Mouse (Mus musculus) lung, postnatal 0 days (tissue): ENCODE data around the gene Shld2. TPM values are rescaled to one million over a fixed set of nuclear protein-coding genes. Genes with fewer than 3 reads are reported as not detected.

Experiments
- ATAC-seq: fragments of 200-750 bp; cut with Nextera tagmentation; 2 replicates; pipeline ENCODE4 v1.8.0; 2017; ENCODE audit warnings: moderate library complexity
- DNase-seq: peaks from one replicate; pipeline ENCODE4 v3.0.0-alpha.2; 2016; ENCODE audit warnings: low spot score
- H3K27ac ChIP-seq: fragments of 300-500 bp; sonication (generic); 2 replicates; pipeline ENCODE4 v1.5.1; 2014; ENCODE audit warnings: antibody characterized with exemption, mild to moderate bottlenecking, low read length, mixed read lengths
- H3K27me3 ChIP-seq: fragments of 300-500 bp; sonication (generic); replicated peaks from 2 replicates; pipeline ENCODE4 v1.6.1; 2014; ENCODE audit warnings: low read length, mixed read lengths; ENCODE audit not compliant: insufficient read depth
- H3K36me3 ChIP-seq: fragments of 300-500 bp; sonication (generic); 2 replicates; pipeline ENCODE4 v1.6.1; 2014; ENCODE audit warnings: low read length, mixed read lengths; ENCODE audit not compliant: insufficient read depth
- H3K4me1 ChIP-seq: fragments of 300-500 bp; sonication (generic); 2 replicates; pipeline ENCODE4 v1.6.1; 2014; ENCODE audit warnings: antibody characterized with exemption, low read depth, low read length, mixed read lengths; ENCODE audit not compliant: insufficient read depth
- H3K4me2 ChIP-seq: fragments of 300-500 bp; sonication (generic); replicated peaks from 2 replicates; pipeline ENCODE4 v1.6.1; 2014; ENCODE audit warnings: low read depth, mild to moderate bottlenecking, low read length, moderate library complexity, mixed read lengths
- H3K4me3 ChIP-seq: fragments of 300-500 bp; sonication (generic); 2 replicates; pipeline ENCODE4 v1.5.1; 2014; ENCODE audit warnings: low read depth, low read length
- H3K9ac ChIP-seq: fragments of 300-500 bp; sonication (generic); replicated peaks from 2 replicates; pipeline ENCODE4 v1.6.1; 2014; ENCODE audit warnings: low read depth, mild to moderate bottlenecking
- H3K9me3 ChIP-seq: fragments of 300-500 bp; sonication (generic); 2 replicates; pipeline ENCODE4 v1.6.1; 2016; ENCODE audit warnings: low read length, mixed read lengths
- CTCF ChIP-seq: IDR thresholded peaks from 2 replicates; pipeline ENCODE4 v1.5.1; 2016; ENCODE audit warnings: antibody characterized with exemption, mild to moderate bottlenecking
- EP300 ChIP-seq: IDR thresholded peaks from 2 replicates; pipeline ENCODE4 v1.6.1; 2016; ENCODE audit warnings: antibody characterized with exemption, mild to moderate bottlenecking, control low read depth
- WGBS: fragments of 180-500 bp; shearing (Covaris S2); extraction: QIAGEN DNeasy Blood & Tissue Kit; methylation state at CpG from one replicate; pipeline ENCODE4 v1.1.7; 2014; 5-methylcytosine and 5-hydroxymethylcytosine counted together
- polyA plus RNA-seq: library from polyadenylated mRNA; unstranded; fragments of >200 nt; fragmentation: Nextera tagmentation; extraction: Ambion mirVana; gene quantifications from 2 replicates; pipeline ENCODE4 v1.2.1, GENCODE M21; 2015

Shld2 gene
- polyA plus RNA-seq, 1 experiment from 2014 or later, result 7.5 TPM

- no peak overlapping the region for H3K4me3 ChIP-seq
- DNase-seq (no peak), ATAC-seq (no peak)
- no peak overlapping the region for H3K9ac ChIP-seq
- H3K27me3 ChIP-seq, result no peaks in the 10 kb centered on the region
- no peak overlapping the region for H3K4me2 ChIP-seq
- H3K36me3 ChIP-seq, result no peaks in the 10 kb centered on the region
- no peaks in the 10 kb centered on the region for H3K4me1 ChIP-seq
- no peaks in the 10 kb centered on the region for H3K9me3 ChIP-seq
- no peak overlapping the region for H3K27ac ChIP-seq
- WGBS, result 34% methylated on average over 5 of the region's 6 CpGs
- no peak for TF ChIP-seq EP300
- TF ChIP-seq CTCF, result no peak
These were observed 57.7 kb downstream of the Shld2 start for GRCm38 (mm10) chr14:34252470-34253145.

DNA sequence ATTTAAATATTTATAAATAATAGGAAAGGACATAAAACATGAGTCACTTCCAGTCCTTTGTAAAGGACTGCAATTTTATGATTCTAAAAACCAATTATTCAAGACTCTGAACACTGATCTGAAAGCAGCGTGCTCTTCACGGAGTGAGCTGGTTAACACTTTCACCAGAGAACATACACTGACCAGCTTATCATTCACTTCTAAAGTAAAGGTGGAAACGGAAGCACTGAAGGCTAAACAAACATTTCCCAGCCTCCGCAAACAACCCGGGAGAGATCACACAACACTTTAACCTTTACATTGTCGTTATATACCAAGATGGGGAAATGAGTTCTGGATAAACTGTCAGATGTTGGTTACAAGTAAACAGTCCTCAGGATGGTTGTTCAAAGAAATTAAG lies 69.6 kb downstream of the Shld2 start:
- 24% methylated on average over 6 of the region's 6 CpGs for WGBS
- no peaks in the 10 kb centered on the region for H3K36me3 ChIP-seq
- H3K9ac ChIP-seq, result no peak overlapping the region
- H3K27ac ChIP-seq, result no peak overlapping the region
- ATAC-seq, result no peak
- TF ChIP-seq CTCF (no peak), EP300 (no peak)
- no peak overlapping the region for H3K4me3 ChIP-seq
- no peaks in the 10 kb centered on the region for H3K9me3 ChIP-seq
- no peak overlapping the region for H3K4me2 ChIP-seq
- DNase-seq, result no peak
- H3K27me3 ChIP-seq, result no peaks in the 10 kb centered on the region
- no peaks in the 10 kb centered on the region for H3K4me1 ChIP-seq

GRCm38 (mm10) chr14:34240263-34240662 lies 70.0 kb downstream of the Shld2 start:
- Histone ChIP-seq H3K36me3 (no peaks in the 10 kb centered on the region), H3K4me3 (no peak overlapping the region), H3K9ac (no peak overlapping the region), H3K4me1 (no peaks in the 10 kb centered on the region), H3K4me2 (no peak overlapping the region), H3K27me3 (no peaks in the 10 kb centered on the region), H3K9me3 (no peaks in the 10 kb centered on the region), H3K27ac (no peak overlapping the region)
- no peak for DNase-seq
- ATAC-seq, result no peak
- TF ChIP-seq EP300 (no peak), CTCF (no peak)
- WGBS, result 48% methylated on average over 10 of the region's 10 CpGs

GRCm38 (mm10) chr14:34234630-34235380 lies 75.5 kb downstream of the Shld2 start:
- Histone ChIP-seq H3K27ac (no peak overlapping the region), H3K9ac (no peak overlapping the region; the same call in 1 of the 2 replicates), H3K4me3 (no peak overlapping the region), H3K4me1 (peaks cover 5% of the 10 kb centered on the region; the same call in 1 of the 2 replicates), H3K36me3 (no peaks in the 10 kb centered on the region), H3K9me3 (no peaks in the 10 kb centered on the region), H3K4me2 (peak overlapping the region; percentile 49), H3K27me3 (no peaks in the 10 kb centered on the region)
- WGBS, result 5% methylated on average over 16 of the region's 16 CpGs
- TF ChIP-seq EP300 (no peak), CTCF (peak; percentile 97)
- peak; percentile 89 for DNase-seq
- ATAC-seq, result peak; percentile 98

GRCm38 (mm10) chr14:34233846-34234245 lies 76.4 kb downstream of the Shld2 start:
- no peaks in the 10 kb centered on the region for H3K36me3 ChIP-seq
- no peak overlapping the region for H3K9ac ChIP-seq
- H3K4me2 ChIP-seq, result no peak overlapping the region
- H3K4me3 ChIP-seq, result no peak overlapping the region
- no peak for TF ChIP-seq EP300
- no peak for TF ChIP-seq CTCF
- no peak for DNase-seq
- H3K9me3 ChIP-seq, result no peaks in the 10 kb centered on the region
- H3K27me3 ChIP-seq, result no peaks in the 10 kb centered on the region
- no peak for ATAC-seq
- 60% methylated on average over 4 of the region's 4 CpGs for WGBS
- no peak overlapping the region for H3K27ac ChIP-seq
- peaks cover 5% of the 10 kb centered on the region; the same call in 1 of the 2 replicates for H3K4me1 ChIP-seq

DNA sequence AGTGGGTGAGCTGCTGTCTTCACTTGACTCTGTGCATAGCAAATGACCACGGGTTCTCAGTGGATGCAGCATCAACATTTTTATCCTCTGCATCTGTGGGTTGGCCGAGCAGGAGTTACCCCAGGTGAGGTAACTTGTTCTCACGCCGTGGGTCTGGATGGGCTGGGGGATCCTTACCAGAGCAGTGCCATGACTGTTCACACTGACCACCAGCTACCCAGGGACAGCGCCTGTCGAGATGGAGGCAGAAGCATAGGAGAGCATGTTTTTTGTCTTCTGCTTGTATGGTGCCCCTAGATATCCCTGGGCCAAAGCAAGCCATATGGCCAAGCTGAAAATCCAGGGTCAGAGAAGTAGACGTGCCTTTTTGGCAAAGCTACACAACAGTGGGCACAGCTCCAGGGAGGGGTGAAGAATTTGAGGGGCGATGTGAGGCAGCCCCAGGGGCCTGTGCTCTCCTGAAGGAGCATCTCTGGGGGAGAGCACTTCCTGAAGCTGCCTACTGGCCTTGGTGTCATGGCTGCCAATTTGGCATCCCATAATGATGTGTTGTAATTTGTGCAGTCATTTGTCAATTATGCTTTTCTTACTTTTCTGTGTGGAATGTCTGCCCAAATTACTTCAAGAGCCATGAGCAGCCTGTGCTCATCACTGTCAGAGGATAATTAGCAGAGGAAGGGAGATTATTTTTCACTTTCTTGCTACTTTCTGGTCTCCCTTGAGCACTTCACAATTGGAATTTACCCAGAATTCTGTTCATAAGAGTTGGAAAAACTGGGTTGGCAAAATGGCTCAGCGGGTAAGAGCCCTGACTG lies 77.2 kb downstream of the Shld2 start:
- TF ChIP-seq EP300 (no peak), CTCF (no peak)
- Histone ChIP-seq H3K9me3 (no peaks in the 10 kb centered on the region), H3K27me3 (no peaks in the 10 kb centered on the region), H3K4me3 (no peak overlapping the region), H3K4me1 (peaks cover 5% of the 10 kb centered on the region; the same call in 1 of the 2 replicates), H3K27ac (no peak overlapping the region), H3K36me3 (no peaks in the 10 kb centered on the region), H3K9ac (no peak overlapping the region), H3K4me2 (no peak overlapping the region)
- ATAC-seq (no peak), DNase-seq (peak; percentile 40)
- WGBS, result 80% methylated on average over 9 of the region's 9 CpGs
